Mouse (Mus musculus): ENCODE measurements around the gene Atp2b1. TPM values are rescaled to one million over a fixed set of nuclear protein-coding genes. Genes with fewer than 3 reads are reported as not detected.

Gene Atp2b1
- polyA plus RNA-seq, 1 experiment from 2014 or later: 296 TPM

DNA sequence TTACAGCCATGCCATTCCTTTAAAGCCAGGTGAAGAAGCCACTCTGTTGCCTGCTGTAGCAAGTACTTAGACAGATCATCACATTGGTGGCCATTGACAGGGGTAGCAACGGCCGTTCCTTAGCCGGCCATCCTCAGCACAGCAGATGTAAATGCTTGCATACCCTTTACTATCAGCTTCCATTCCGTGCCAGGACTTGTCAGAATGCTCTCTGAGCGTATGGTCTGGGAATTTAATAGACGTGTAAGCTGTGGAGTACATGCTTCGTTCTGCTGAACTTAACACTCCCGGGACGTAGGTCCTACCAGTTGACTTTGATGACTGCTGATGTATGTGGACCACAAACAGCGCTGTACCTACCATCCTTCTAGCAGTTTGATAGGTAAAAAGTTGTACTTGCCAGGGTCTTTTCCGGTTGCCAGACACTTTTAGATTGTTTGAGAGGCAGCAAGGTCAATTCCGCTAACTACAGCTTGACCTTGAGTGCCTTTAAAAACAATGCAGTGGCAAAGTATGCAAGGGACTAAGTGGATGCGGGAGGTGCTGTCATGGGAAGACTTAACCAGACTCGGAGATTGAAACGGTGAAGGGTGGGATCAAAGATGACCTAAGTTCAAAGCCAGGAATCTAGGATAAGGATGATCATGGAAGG lies 53.2 kb downstream of the Atp2b1 start:
- DNase-seq (ENCODE audit: low spot score): no peak
- H3K4me2 ChIP-seq (replicated peaks): no peak overlapping the region
- no peak overlapping the region for H3K4me3 ChIP-seq (replicated peaks; ENCODE audit: low read length)
- H3K36me3 ChIP-seq (replicated peaks; ENCODE audit: control insufficient read depth, insufficient read depth): peaks cover 17% of the 10 kb centered on the region
- no peaks in the 10 kb centered on the region for H3K27me3 ChIP-seq (ENCODE audit: control insufficient read depth, insufficient read depth, low read length)
- no peak overlapping the region for H3K27ac ChIP-seq
- H3K9ac ChIP-seq: no peak overlapping the region
- ATAC-seq (ENCODE audit: low FRiP score): no peak
- no peaks in the 10 kb centered on the region for H3K9me3 ChIP-seq (ENCODE audit: control insufficient read depth, low read length)
- WGBS: 94% methylated on average over 15 of the region's 15 CpGs
- H3K4me1 ChIP-seq (replicated peaks; ENCODE audit: control insufficient read depth, insufficient read depth, low read length): no peaks in the 10 kb centered on the region

DNA sequence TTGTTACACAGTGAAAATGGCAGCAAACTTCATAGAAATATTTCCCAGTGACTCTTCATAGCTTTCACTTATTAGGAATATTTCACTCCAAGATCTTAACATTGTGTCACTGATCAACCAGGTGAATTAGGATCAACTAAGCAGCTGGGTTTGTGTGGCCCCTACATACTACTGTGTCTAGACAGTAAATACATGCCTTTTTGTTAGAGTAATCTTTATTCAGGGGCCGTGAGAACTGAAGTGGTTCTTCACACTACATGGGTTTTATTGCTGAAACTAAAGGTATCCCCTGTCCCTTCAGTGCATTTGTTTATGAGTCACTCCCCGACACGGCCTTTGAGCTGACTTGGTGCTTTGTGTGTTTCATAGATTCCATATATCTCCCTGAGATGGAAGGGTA lies 56.7 kb downstream of the Atp2b1 start:
- Histone ChIP-seq H3K4me3 (replicated peaks; ENCODE audit: low read length) (no peak overlapping the region), H3K27ac (no peak overlapping the region), H3K4me2 (replicated peaks) (no peak overlapping the region), H3K27me3 (ENCODE audit: control insufficient read depth, insufficient read depth, low read length) (no peaks in the 10 kb centered on the region), H3K9ac (no peak overlapping the region), H3K4me1 (replicated peaks; ENCODE audit: control insufficient read depth, insufficient read depth, low read length) (peaks cover 4% of the 10 kb centered on the region; the same call in 1 of the 2 replicates), H3K36me3 (replicated peaks; ENCODE audit: control insufficient read depth, insufficient read depth) (peaks cover 17% of the 10 kb centered on the region), H3K9me3 (ENCODE audit: control insufficient read depth, low read length) (no peaks in the 10 kb centered on the region)
- ATAC-seq (ENCODE audit: low FRiP score) (no peak), DNase-seq (ENCODE audit: low spot score) (no peak)
- WGBS: 90% methylated on average over 3 of the region's 3 CpGs

DNA sequence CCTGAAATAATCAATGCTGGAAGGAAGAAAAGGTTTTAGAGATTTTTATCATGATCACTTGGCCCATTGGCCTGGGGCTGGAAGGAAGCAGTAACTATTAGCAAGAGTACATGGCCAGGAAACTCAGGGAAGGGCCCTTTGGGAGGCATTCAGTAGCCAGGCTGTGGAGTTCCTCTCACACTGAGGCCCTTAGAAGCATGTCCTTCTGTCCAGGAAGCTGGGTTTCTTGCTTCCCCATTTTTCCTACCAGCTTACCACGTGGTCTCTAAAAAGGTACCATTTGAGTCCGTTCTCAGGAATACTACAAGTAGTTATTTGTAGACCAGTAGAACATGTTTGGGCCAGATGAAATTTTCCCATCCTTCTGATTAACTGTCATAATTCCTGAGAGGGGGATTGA lies 58.2 kb downstream of the Atp2b1 start:
- DNase-seq (ENCODE audit: low spot score) (no peak), ATAC-seq (ENCODE audit: low FRiP score) (no peak)
- H3K9ac ChIP-seq: no peak overlapping the region
- H3K4me3 ChIP-seq (replicated peaks; ENCODE audit: low read length): no peak overlapping the region
- 96% methylated on average over 2 of the region's 2 CpGs for WGBS
- H3K27ac ChIP-seq: no peak overlapping the region
- H3K36me3 ChIP-seq (replicated peaks; ENCODE audit: control insufficient read depth, insufficient read depth): peaks cover 17% of the 10 kb centered on the region
- peaks cover 15% of the 10 kb centered on the region; the same call in 1 of the 2 replicates for H3K4me1 ChIP-seq (replicated peaks; ENCODE audit: control insufficient read depth, insufficient read depth, low read length)
- no peaks in the 10 kb centered on the region for H3K27me3 ChIP-seq (ENCODE audit: control insufficient read depth, insufficient read depth, low read length)
- H3K9me3 ChIP-seq (ENCODE audit: control insufficient read depth, low read length): no peaks in the 10 kb centered on the region
- H3K4me2 ChIP-seq (replicated peaks): no peak overlapping the region

DNA sequence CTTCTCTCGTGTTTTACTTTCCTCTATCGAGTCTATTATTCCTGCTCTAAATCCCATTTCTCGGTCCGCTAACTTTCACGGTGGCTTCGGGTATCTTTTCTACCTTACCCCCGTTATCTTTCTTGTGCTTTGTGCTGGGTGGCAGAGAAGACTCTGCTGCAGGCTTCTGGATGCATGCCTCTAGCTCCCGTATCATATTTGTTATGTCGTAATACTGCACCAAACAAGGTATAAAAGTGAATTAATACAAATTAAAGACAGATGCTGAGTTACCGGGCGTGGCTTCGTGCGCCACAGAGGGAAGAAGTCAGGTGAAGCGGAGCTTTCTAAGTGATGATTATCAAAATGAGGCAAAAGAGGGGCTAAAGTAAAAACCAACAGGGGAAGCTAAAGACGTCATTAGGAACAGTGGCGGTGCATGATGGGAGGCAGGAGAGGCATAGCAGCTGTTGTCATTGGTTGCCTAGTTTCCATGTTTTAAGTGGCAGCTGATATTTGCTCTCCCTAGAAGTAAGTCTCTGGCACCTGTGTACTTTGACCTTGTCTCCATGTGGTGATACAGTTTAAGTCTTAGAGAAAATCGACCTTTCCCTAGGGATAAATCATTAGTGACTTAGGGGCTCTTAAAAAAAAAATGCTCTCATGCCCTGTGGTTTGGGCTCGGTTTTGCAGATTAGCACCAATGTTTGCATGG lies 58.9 kb downstream of the Atp2b1 start:
- no peaks in the 10 kb centered on the region for H3K9me3 ChIP-seq (ENCODE audit: control insufficient read depth, low read length)
- DNase-seq (ENCODE audit: low spot score) (no peak), ATAC-seq (ENCODE audit: low FRiP score) (no peak)
- peaks cover 15% of the 10 kb centered on the region; the same call in 1 of the 2 replicates for H3K4me1 ChIP-seq (replicated peaks; ENCODE audit: control insufficient read depth, insufficient read depth, low read length)
- H3K27ac ChIP-seq: no peak overlapping the region
- no peak overlapping the region for H3K9ac ChIP-seq
- 88% methylated on average over 18 of the region's 18 CpGs for whole genome bisulfite sequencing
- H3K27me3 ChIP-seq (ENCODE audit: control insufficient read depth, insufficient read depth, low read length): no peaks in the 10 kb centered on the region
- H3K4me3 ChIP-seq (replicated peaks; ENCODE audit: low read length): no peak overlapping the region
- H3K36me3 ChIP-seq (replicated peaks; ENCODE audit: control insufficient read depth, insufficient read depth): peaks cover 17% of the 10 kb centered on the region
- H3K4me2 ChIP-seq (replicated peaks): no peak overlapping the region

DNA sequence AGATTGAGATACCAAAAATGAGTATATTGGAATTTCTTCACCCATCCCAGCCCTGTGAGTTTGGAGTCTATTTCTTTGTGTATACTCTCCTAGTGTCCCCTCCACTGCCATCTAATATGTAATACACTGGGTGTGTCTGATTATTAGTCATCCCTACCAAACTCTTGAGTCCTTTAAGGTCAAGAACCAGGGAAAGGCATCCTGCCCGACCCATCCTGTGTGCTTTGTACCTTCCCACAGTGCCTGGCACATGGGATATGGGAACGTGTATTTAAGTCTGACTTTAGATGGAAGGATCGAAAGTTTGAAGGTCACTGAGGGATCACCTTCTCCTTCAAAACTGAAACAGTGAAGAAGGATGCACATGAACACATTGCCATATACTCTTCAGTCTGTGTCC lies 60.4 kb downstream of the Atp2b1 start:
- no peaks in the 10 kb centered on the region for H3K9me3 ChIP-seq (ENCODE audit: control insufficient read depth, low read length)
- H3K27ac ChIP-seq: no peak overlapping the region
- H3K4me3 ChIP-seq (replicated peaks; ENCODE audit: low read length): no peak overlapping the region
- DNase-seq (ENCODE audit: low spot score) (no peak), ATAC-seq (ENCODE audit: low FRiP score) (no peak)
- H3K9ac ChIP-seq: no peak overlapping the region
- 96% methylated on average over 3 of the region's 3 CpGs for WGBS
- peaks cover 15% of the 10 kb centered on the region; the same call in 1 of the 2 replicates for H3K4me1 ChIP-seq (replicated peaks; ENCODE audit: control insufficient read depth, insufficient read depth, low read length)
- H3K36me3 ChIP-seq (replicated peaks; ENCODE audit: control insufficient read depth, insufficient read depth): peaks cover 6% of the 10 kb centered on the region; the same call in 1 of the 2 replicates
- no peak overlapping the region for H3K4me2 ChIP-seq (replicated peaks)
- no peaks in the 10 kb centered on the region for H3K27me3 ChIP-seq (ENCODE audit: control insufficient read depth, insufficient read depth, low read length)

DNA sequence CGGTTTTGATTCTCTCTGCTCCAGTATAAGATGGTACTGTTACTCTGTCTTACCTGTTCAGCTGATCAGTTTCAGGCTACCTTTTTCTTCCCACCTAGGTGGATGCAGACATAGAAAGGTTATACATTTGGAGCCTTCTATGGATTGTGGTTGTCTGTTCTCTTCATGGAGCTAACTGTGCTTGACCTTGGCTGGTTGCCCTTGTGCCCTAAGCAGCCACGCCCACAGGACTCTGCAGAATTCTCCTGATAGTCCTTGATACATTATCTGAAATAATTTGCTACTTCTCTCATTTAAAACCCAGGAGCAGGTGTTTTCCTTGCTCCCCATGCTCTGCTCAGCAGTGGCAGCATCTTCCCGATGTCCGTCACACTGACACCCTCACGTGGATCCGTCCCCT lies 61.4 kb downstream of the Atp2b1 start:
- DNase-seq (ENCODE audit: low spot score): no peak
- Histone ChIP-seq H3K9ac (no peak overlapping the region), H3K4me2 (replicated peaks) (no peak overlapping the region), H3K4me3 (replicated peaks; ENCODE audit: low read length) (no peak overlapping the region), H3K27me3 (ENCODE audit: control insufficient read depth, insufficient read depth, low read length) (no peaks in the 10 kb centered on the region), H3K4me1 (replicated peaks; ENCODE audit: control insufficient read depth, insufficient read depth, low read length) (peaks cover 15% of the 10 kb centered on the region; the same call in 1 of the 2 replicates), H3K36me3 (replicated peaks; ENCODE audit: control insufficient read depth, insufficient read depth) (no peaks in the 10 kb centered on the region), H3K27ac (no peak overlapping the region), H3K9me3 (ENCODE audit: control insufficient read depth, low read length) (no peaks in the 10 kb centered on the region)
- 82% methylated on average over 6 of the region's 6 CpGs for WGBS
- no peak for ATAC-seq (ENCODE audit: low FRiP score)

DNA sequence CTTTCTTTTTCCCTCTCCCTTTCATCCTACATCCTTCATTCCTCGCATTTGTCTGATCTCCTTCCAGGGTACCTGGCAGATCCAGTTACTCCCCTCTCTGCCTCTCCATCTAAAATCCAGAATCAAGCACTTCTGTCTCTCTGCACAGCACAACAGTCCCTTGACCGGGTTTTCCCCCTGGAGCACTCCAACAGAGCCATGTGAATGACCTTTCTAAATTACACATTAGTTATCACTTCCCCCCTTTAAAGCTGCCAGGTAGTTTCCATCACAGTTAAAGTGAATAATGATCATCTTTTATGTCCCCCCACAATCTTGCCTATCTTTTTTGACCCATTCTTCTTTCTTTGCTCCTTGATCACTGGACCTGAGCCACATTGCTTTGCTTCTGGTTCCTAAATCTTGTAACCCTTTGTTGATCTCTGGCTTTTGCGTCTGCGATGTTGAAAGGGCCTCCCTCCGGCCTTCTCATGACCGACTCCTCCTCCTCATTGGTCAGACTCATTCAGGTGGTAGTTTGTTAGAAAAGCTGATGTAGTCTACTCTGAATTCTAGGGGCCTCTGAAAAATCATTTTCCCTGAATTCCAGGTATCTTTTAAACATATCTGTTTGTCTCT lies 62.8 kb downstream of the Atp2b1 start:
- Histone ChIP-seq H3K36me3 (replicated peaks; ENCODE audit: control insufficient read depth, insufficient read depth) (peaks cover 3% of the 10 kb centered on the region; the same call in 1 of the 2 replicates), H3K9me3 (ENCODE audit: control insufficient read depth, low read length) (no peaks in the 10 kb centered on the region), H3K4me3 (replicated peaks; ENCODE audit: low read length) (no peak overlapping the region), H3K27me3 (ENCODE audit: control insufficient read depth, insufficient read depth, low read length) (no peaks in the 10 kb centered on the region), H3K9ac (no peak overlapping the region), H3K4me2 (replicated peaks) (no peak overlapping the region), H3K27ac (no peak overlapping the region), H3K4me1 (replicated peaks; ENCODE audit: control insufficient read depth, insufficient read depth, low read length) (peaks cover 15% of the 10 kb centered on the region; the same call in 1 of the 2 replicates)
- ATAC-seq (ENCODE audit: low FRiP score): no peak
- DNase-seq (ENCODE audit: low spot score): no peak
- WGBS: 46% methylated on average over 6 of the region's 6 CpGs

DNA sequence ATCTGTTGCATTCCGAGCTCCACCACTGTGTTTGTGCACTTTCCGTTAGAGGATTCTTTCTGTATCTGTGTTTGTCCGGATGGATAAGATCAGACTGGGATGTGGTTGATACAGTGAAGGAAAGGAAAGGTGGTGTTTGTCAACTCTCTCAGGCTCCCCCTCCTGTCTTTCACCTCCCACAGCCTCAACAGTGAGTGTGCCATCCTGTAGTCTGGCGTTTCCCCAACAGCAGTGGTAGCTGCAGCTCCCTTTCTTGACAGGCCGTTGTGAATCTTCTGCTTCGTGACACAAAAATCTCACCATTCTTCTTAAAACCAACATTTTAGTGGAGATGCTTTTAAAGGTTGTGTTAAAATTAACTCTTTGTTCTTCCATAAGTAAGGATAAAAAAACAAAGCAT lies 64.6 kb downstream of the Atp2b1 start:
- no peak overlapping the region for H3K27ac ChIP-seq
- ATAC-seq (ENCODE audit: low FRiP score): no peak
- H3K27me3 ChIP-seq (ENCODE audit: control insufficient read depth, insufficient read depth, low read length): no peaks in the 10 kb centered on the region
- H3K9me3 ChIP-seq (ENCODE audit: control insufficient read depth, low read length): no peaks in the 10 kb centered on the region
- DNase-seq (ENCODE audit: low spot score): no peak
- no peak overlapping the region for H3K4me3 ChIP-seq (replicated peaks; ENCODE audit: low read length)
- no peak overlapping the region for H3K4me2 ChIP-seq (replicated peaks)
- H3K9ac ChIP-seq: no peak overlapping the region
- 88% methylated on average over 6 of the region's 6 CpGs for WGBS
- peaks cover 15% of the 10 kb centered on the region; the same call in 1 of the 2 replicates for H3K4me1 ChIP-seq (replicated peaks; ENCODE audit: control insufficient read depth, insufficient read depth, low read length)
- H3K36me3 ChIP-seq (replicated peaks; ENCODE audit: control insufficient read depth, insufficient read depth): peaks cover 7% of the 10 kb centered on the region; the same call in 1 of the 2 replicates

DNA sequence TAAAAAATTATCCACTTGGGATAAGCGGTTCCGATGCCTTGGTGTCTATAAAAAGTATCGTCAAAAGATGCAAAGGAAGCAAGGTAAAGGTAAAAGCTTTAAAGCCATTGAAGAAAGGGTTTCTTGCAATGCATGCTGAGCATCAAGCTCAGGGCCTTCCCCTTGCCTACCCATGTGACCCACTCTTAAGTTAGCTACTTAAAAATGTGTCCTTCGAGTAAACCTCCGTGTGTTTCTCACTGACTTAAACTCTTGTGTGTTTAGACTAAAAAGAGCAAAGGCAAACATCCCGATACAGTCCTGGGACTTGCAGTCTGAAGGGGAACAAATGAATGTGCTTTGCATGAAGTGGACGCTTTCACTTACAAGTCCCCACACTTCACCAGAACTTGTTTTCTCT lies 65.1 kb downstream of the Atp2b1 start:
- Histone ChIP-seq H3K4me2 (replicated peaks) (no peak overlapping the region), H3K4me3 (replicated peaks; ENCODE audit: low read length) (no peak overlapping the region), H3K27ac (no peak overlapping the region), H3K36me3 (replicated peaks; ENCODE audit: control insufficient read depth, insufficient read depth) (peaks cover 7% of the 10 kb centered on the region; the same call in 1 of the 2 replicates), H3K9me3 (ENCODE audit: control insufficient read depth, low read length) (no peaks in the 10 kb centered on the region), H3K27me3 (ENCODE audit: control insufficient read depth, insufficient read depth, low read length) (no peaks in the 10 kb centered on the region), H3K9ac (no peak overlapping the region), H3K4me1 (replicated peaks; ENCODE audit: control insufficient read depth, insufficient read depth, low read length) (peaks cover 15% of the 10 kb centered on the region; the same call in 1 of the 2 replicates)
- DNase-seq (ENCODE audit: low spot score) (no peak), ATAC-seq (ENCODE audit: low FRiP score) (no peak)
- 89% methylated on average over 7 of the region's 7 CpGs for WGBS

All from hindbrain, embryonic 14.5 days (tissue).